Mouse (Mus musculus): ENCODE data around the gene Kansl3.

Kansl3 gene

DNA sequence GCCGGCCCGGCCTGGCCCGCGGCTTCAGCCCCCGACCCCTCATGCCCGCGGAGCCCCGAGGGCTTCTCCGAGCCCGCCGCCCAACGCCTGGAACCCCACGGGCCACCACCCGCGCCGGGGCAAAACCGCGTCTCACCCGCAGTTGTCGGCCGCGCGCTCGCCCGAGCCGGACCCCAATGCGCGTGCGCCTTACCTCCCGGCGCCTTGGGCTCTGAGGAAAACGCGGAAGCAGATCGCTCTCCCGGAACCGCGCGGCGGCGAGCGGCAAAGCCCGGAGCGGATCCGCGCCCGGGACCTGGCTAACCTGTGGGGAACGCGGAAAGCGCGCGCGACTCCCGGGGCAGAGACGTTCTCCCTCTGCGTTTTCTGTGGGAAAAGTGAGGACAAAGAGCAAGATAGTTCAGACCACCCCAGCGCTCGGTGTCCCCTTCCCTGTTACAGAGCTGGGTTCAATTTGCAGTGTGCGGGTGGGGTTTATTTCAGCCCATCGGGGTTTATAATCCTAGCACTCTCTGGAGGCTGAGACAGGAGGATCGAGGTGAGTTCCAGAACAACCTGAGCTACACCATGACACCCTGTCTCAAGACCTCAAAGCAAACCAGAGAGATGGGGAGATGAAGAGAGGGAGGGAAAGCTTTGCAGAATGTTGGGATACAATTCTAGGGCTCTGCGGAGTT lies at the start of gene Kansl3:
Gene Kansl3, minus strand, starts transcription at position 213 of the 677 bp plus-strand sequence.
- DNase-seq = peak; percentile 94

GRCm38 (mm10) chr1:36404531-36404930 lies 35.5 kb upstream of the Kansl3 start:
- DNase-seq = no peak

GRCm38 (mm10) chr1:36401509-36401908 lies 32.5 kb upstream of the Kansl3 start:
- no peak for DNase-seq

GRCm38 (mm10) chr1:36397041-36397440 lies 28.1 kb upstream of the Kansl3 start:
- DNase-seq = no peak

- DNase-seq = no peak
Measured at GRCm38 (mm10) chr1:36379582-36379981, 10.6 kb upstream of the Kansl3 start.

DNA sequence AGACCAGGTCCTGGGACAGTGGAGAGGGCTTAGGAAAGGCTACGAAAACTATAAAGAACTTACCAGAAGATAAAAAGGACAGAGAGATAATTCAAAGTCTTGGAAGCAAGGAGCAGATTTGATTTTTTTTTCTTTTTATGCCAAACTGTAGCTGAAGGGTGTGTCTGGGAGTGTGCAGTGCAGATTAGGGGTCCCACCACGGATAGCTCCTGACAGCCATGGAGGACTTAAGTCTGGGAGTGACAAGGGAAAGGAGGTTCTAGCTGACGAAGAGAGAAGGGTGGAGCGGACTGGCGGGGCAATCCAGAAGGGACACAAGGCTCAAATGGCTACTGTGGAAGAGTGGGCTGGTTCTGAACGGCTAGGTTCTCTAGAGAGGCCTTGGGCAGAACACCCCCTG lies 9.9 kb upstream of the Kansl3 start:
- no peak for DNase-seq

GRCm38 (mm10) chr1:36371934-36372845 lies 3.2 kb upstream of the Kansl3 start, which contains the start of gene Fer1l5:
Gene Fer1l5 (plus strand): TSS chr1:36372291.
- no peak for DNase-seq

DNA sequence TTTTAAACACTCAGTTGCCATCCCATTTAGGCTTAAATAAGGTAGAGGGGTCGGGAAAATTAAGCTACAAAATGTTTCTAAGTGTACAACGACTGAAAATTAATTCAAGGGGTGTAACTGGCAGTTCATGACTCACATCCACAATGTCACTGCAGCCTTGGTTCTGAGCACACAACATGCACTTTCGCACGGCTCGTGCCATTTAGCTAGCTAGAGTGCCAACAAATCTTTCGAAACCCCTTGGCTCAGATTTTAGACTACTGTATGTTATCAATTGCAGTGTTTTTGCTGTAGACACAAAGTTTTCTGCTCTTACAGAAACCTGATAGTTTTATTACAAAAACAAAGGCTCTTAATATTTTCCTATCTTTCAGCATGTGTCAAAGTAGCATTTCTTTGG lies 1.9 kb upstream of the Kansl3 start:
- DNase-seq = no peak

DNA sequence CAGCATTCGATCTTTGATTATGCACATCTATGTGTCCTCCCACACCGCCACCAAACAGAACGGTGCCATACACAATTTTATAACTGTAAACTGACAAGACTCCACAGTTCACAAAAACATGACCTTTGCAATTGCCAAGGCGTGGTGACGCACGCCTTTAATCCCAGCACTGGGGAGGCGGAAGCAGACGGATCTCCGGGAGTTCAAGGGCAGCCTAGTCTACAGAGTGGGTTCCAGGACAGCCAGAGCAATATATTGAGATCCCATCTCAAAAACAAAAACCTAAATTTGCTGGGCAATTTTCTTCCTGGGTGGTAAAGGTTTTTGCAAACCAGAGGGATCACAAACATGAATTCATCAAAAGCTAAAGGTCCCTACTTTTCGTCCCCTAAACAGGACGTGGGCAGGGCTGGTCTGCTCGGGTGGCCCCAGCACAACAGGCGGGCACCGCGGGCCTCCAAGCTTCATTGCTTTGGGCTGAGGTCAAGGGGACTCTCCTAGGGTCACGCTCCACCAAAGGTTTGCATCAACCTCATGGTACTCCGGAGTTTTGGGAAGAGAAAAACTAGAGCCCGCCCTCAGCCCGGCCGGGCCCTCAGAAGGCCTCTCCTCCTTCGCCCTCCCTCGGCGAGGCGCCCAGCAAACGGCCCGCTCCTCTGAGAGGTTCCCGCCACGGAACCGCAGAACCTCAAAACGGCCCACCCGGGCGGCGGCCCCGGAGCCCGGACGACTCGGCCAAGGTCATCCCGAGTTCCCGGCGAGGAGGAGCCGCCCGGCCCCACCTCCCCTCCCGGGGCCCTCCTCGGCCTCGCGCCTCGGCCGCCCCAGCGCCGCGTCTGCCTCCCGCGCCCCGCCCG lies 641 bp downstream of the Kansl3 start:
- DNase-seq = peak; percentile 50

DNA sequence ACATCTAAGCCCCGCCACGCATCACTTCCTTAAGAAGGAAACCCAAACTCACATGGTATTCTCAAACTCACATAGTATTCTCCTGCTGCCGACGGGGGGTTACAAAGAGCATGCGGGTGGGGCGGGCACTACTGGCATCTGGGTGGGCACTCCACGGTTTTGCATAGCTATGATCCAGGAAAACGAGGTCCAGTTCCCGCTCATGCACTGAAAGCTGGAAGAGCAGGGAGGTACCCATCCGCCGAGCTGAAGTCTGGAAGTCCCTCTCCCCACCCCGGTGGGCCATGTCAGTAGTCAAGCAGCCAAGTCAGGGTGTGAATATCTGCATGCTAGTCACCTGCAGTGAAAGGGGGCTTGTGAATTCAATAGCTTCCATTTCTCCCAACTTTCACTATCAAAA lies 1.3 kb downstream of the Kansl3 start:
- DNase-seq = peak; percentile 9

GRCm38 (mm10) chr1:36356955-36357695 lies 11.9 kb downstream of the Kansl3 start:
- peak; percentile 50 for DNase-seq

DNA sequence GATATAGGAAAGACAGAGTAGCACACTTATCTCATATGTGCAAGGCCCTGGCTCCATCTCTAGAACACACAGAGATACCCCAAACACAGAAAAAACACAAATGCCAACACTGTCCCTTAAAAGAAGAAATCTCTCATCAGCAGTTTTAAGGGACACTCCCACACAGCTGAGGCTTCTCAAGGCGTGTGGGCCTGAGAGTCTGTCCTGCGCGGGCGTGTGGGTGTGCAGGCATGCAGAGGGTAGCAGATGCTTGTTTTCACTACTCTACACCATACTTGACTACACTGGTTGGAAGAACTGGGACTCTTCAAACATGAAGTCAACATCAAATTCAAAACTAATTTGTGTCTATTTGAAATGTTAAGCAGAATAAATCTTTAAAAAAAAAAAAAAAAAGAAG lies 16.6 kb downstream of the Kansl3 start:
- DNase-seq = no peak

DNA sequence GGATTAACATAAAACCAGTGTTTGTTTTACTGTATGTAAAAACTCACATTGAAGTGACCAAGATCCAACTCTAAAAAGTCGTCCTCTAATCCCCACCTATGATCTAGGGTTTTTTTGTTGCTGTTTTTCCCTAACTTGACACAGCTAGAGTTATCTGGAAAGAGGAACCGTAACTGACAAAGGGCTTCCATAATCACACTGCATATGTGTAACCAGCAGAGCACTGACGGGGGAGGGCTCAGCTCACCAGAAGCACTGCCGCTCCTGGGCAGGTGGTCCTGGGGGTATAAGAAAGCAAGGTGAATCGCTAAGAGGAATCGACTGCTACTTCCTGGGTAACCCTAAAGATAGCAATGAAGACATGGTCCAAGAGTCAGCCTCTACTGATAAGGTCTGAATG lies 26.4 kb downstream of the Kansl3 start:
- no peak for DNase-seq

- no peak for DNase-seq
Measured at GRCm38 (mm10) chr1:36332955-36333887, 35.8 kb downstream of the Kansl3 start.

DNA sequence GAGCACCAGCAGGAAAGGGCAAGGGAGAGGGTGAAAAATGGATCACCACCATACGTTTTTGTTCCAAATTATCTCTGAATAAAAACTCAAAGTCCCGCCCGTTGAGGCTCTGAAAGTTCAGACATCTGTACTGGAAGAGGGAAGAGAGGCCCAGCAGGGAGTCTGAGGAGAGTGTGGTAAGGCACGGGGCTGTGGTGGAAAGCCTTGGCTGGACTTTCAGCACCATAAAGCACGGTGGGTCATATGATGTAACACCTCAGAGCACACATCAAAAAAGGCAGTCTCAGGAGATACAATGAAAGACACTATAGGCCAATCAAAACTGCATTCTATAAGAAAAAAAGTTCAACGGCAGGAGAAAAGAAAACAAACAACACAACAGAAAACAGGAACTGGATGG lies 37.2 kb downstream of the Kansl3 start:
- DNase-seq = no peak

DNA sequence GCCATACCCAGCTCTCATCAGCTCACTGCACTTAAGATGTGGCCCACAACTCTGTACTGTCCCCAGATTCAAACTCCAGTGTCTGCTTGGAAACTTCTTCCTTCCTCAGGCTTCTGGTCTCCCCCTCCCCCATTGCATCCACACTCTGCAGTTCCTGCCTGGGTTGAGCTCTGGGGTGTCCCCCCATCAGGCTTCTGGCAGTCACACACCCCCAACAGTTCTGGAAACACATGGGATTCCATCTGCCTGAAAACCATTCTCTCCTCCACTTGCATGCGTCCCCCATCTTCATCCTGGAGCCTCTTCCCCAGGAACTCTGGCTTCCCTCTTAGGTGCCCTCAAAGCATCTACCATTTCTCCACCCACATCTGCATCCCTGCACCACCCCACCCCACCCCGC lies 42.2 kb downstream of the Kansl3 start:
- no peak for DNase-seq

DNA sequence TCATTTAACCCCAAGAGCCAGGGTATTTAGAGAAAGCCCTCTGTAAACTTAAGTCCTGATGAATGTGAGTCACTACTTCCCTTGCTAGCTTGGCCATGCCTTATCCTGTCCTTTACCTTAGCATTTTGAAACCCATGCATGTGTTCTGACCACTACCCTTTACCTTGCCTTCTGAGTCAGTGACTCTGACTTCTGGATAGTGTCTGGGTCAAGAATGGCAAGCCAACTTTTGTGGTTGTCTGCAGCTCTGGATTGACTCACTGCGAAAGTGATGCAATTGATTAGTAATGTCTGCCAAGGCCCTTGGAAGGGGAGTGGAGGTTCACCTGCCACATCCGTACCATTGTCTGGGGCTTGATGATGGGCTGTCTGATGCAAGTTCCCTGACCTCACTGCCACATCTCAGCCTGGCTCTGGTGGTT lies 43.1 kb downstream of the Kansl3 start:
- no peak for DNase-seq

- DNase-seq = peak; percentile 75
Measured at GRCm38 (mm10) chr1:36323746-36324448, 45.1 kb downstream of the Kansl3 start.

DNA sequence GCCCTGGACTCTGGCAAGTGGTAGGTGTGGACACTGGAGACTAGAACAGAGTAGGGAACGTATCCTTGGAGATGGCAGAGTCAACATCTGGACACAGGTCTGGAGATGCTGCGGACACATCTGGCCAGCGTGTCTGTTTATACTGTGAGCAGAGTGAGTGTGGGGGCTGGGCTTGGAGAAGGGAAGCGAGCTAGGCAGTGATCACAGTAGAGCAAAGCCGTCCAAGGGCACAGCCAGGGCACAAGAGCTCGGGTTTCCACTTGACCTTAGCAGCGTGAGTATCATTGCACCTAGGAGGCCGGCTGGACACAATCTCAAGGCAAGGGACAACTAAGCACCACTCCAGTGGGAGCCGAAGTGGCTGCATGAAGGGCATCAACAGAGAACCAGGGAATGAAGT lies 45.9 kb downstream of the Kansl3 start:
- DNase-seq = no peak

GRCm38 (mm10) chr1:36321829-36322573 lies 47.0 kb downstream of the Kansl3 start:
- DNase-seq = peak; percentile 37
